Mouse (Mus musculus) left cerebral cortex, adult 11 months (tissue): ENCODE results near the gene Dnase1l3.

ENCODE experiments used
- DNase-seq: peaks from one replicate; pipeline ENCODE4 v3.0.0; 2022; ENCODE audit warnings: low spot score

Dnase1l3 gene

GRCm38 (mm10) chr14:7934166-7934565 lies 60.2 kb downstream of the Dnase1l3 start:
- no peak for DNase-seq

GRCm38 (mm10) chr14:7932151-7932550 lies 62.2 kb downstream of the Dnase1l3 start:
- DNase-seq, result no peak

- no peak for DNase-seq
Measured at GRCm38 (mm10) chr14:7929029-7929428, 65.3 kb downstream of the Dnase1l3 start.

- DNase-seq, result no peak
Measured at GRCm38 (mm10) chr14:7928362-7928761, 66.0 kb downstream of the Dnase1l3 start.

GRCm38 (mm10) chr14:7923635-7924034 lies 70.7 kb downstream of the Dnase1l3 start:
- no peak for DNase-seq

- no peak for DNase-seq
Measured at GRCm38 (mm10) chr14:7921459-7921858, 72.9 kb downstream of the Dnase1l3 start.

GRCm38 (mm10) chr14:7919921-7920320 lies 74.5 kb downstream of the Dnase1l3 start:
- DNase-seq, result no peak

GRCm38 (mm10) chr14:7919309-7919708 lies 75.1 kb downstream of the Dnase1l3 start:
- no peak for DNase-seq

- DNase-seq, result no peak
Measured at GRCm38 (mm10) chr14:7918150-7918991, 76.0 kb downstream of the Dnase1l3 start.
